Mouse (Mus musculus) spleen, adult 2 months (tissue): ENCODE results near the gene Il1r1.

Experiments used
- CTCF ChIP-seq: fragments of 200-500 bp; IDR thresholded peaks from 2 replicates; pipeline ENCODE4 v1.5.1; 2011; ENCODE audit warnings: mild to moderate bottlenecking, inconsistent platforms; ENCODE audit not compliant: insufficient read depth, insufficient read length, insufficient replicate concordance; ENCODE audit errors: extremely low read depth
- POLR2A ChIP-seq: fragments of 200-500 bp; IDR thresholded peaks from 2 replicates; pipeline ENCODE4 v1.6.1; 2011; ENCODE audit warnings: low read depth, low read length, inconsistent platforms

GRCm38 (mm10) chr1:40352158-40352903, 127.5 kb downstream of the Il1r1 start:
- TF ChIP-seq CTCF (no peak), POLR2A (no peak)
